Mouse (Mus musculus): ENCODE data around the gene Oxct2a.

DNA sequence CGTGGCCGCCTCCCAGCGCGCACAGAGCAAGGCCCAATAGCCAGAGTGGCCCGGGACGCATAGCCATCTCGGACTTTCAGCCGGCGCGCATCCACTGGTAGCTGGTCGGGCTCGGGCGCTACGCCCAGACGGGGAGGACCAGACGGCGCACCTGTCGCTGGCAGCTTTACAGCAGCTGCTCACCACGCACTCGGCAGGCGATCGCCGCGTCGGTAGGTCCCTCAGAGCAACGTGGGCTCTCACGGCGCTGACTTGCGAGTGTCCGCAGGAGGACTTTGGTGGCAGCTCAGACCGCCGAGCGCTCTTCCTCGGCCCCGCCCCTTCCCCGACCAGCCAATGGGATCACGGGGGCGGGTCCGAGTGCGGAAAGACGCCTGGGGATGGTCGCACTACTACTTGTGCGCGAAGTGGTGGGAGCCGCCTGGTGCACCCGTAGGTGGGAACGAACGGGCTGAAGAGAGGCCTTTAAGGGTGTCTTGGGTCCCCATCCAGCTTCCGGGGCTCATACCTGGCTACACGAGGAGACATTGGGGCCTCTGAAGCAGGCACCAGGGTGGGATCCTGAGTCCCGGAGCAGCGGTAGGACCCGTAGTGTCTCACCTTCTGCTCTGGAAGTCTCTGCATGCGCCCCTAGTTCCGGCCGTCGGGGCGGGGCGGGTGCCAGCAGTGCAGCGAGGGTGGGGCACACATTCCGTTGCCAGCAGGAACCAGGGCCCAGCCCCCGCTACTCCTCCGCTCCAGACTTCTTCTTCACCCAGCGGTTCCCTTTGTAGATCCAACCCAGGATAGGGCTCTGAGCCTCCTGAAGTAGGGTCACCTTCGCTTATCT, 19.4 kb upstream of the Oxct2a start, which contains the start of gene Bmp8a:
- TF ChIP-seq CTCF (IDR thresholded peaks at IDR 0.05; ENCODE audit: borderline replicate concordance, insufficient read depth, low read depth, low read length) (no peak), POLR2A (IDR thresholded peaks at IDR 0.05; ENCODE audit: borderline replicate concordance, insufficient read depth, low read length) (no peak)

Data from cerebellum, adult 2 months (tissue).